Mouse (Mus musculus) heart, adult 2 months (tissue): ENCODE results near the gene Zpbp2.

Experiments used
- CTCF ChIP-seq: fragments of 200-600 bp; IDR thresholded peaks from 2 replicates; pipeline ENCODE4 v1.8.1; 2022; ENCODE audit warnings: antibody characterized with exemption, mild to moderate bottlenecking, moderate library complexity
- POLR2A ChIP-seq: fragments of 200-500 bp; IDR thresholded peaks from 2 replicates; pipeline ENCODE4 v1.6.1; 2011; ENCODE audit warnings: mild to moderate bottlenecking, low read depth, low read length, control low read depth; ENCODE audit not compliant: insufficient read depth

DNA sequence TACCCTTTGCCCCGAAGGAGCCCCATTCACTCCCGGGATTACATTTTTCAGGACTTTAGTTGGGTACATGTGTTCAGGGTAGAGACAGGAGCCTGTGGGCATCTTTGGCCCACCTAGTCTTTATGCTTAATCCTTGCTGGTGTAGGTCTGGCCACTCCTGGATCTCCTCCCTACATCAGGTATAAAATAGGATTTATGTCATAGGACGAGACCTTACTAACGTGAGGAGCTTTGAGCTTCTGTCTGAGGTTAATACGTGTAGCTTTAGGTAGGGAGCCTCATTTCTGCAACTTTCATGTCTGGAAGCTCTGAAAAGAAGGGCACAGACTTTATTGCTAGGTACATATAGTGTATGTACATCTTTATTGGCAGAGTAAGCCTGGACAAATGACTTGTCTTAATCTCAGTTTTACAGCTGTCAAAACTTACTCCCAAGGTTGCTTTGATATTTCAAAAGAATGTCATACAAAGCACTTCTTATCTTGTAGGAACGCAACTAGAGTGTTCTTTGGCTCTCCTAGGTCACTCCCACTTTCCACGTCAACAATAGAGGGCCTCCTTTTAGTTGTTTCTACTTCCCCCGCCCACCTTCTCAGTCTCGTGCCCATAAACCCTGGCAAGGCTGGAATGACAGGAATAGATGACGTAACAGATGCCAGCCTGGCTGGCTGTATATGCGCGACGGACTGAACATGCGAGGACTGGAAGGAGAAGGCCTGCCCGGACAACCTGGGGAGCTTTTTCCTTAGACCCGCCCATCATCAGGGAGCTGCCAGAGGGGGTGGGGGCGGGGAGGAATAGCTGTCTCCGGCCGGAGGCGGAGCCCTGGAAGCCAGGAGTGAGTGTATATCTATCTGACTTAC is 37.0 kb downstream of the Zpbp2 start:
- 0 out of 2 replicates have a peak, but pooled peaks have one; percentile 34 for TF ChIP-seq POLR2A
- no peak for TF ChIP-seq CTCF
